Mouse (Mus musculus) liver, adult 2 months (tissue): Measurements from ENCODE around the gene Timm10.

Experiments
- CTCF ChIP-seq: fragments of 200-500 bp; IDR thresholded peaks from 2 replicates; pipeline ENCODE4 v1.5.1; 2011; ENCODE audit warnings: low read depth, low read length, control low read depth
- POLR2A ChIP-seq: fragments of 200-500 bp; IDR thresholded peaks from 2 replicates; pipeline ENCODE4 v1.6.1; 2011; ENCODE audit warnings: low read length, control low read depth; ENCODE audit not compliant: insufficient read depth; ENCODE audit errors: extremely low read depth

- TF ChIP-seq CTCF, result no peak
- no peak for TF ChIP-seq POLR2A
Observed at GRCm38 (mm10) chr2:84859991-84860780, 33.4 kb downstream of the Timm10 start.
